In the genomic region with DNA sequence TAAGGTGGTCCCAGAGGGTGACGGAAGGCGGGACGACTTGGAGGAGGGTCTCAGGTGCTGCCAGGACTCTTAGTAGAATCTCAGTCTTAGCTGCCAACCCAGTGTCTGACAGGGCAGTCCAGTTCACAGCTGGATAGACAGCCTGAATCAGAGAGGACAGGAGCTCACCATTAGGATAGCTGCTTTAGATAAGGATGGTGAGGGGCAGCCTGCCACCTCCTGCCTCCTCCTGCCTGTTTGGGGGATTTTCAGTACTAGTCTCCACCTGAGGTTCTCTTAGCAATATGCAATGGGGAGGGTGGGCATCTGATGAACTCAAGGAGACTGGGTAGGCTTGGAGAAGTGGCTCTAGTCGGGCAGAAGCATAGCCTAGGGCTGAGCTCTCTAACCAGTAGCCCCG, we compare ENCODE assay signal across 9 mouse cellular contexts. TPM values are rescaled to one million over a fixed set of nuclear protein-coding genes. Genes with fewer than 3 reads are reported as not detected.
DNase-seq lines count a peak whose midpoint lies in the region; ATAC-seq and TF ChIP-seq lines count a peak whose summit lies in the region.
"Had no signal": no experiment of that assay in that cellular context is flagged by ENCODE, and none has a peak within 500 bp of the region (broad histone marks: within the 10 kb centered on the region; RNA-seq: fewer than 3 reads in every experiment).

No protein-coding gene starts in this region.

- H3K4me2 ChIP-seq in heart, embryonic 16.5 days (ENCODE audit: low read depth, low read length) = peak overlapping the region; percentile 70
- peak overlapping the region; percentile 63 for H3K4me2 ChIP-seq in hindbrain, embryonic 12.5 days (replicated peaks)
- peak overlapping the region; percentile 76 for H3K4me2 ChIP-seq in midbrain, embryonic 13.5 days (replicated peaks)

- ATAC-seq in heart, embryonic 16.5 days (replicated peaks; ENCODE audit: extremely low read depth, insufficient read depth, low FRiP score) = no peak
- ATAC-seq in hindbrain, embryonic 12.5 days (ENCODE audit: low FRiP score) = no peak
- ATAC-seq in midbrain, embryonic 13.5 days = peak; percentile 2; the same call in 1 of the 2 replicates

- intact Hi-C loops in heart, postnatal 10 days (cut with DNase I) = no loop called here

- H3K27me3 ChIP-seq in heart, embryonic 16.5 days (ENCODE audit: control insufficient read depth, insufficient read depth, low read length) = no peaks in the 10 kb centered on the region
- peaks cover 3% of the 10 kb centered on the region; the same call in 1 of the 2 replicates for H3K27me3 ChIP-seq in hindbrain, embryonic 12.5 days
- H3K27me3 ChIP-seq in midbrain, embryonic 13.5 days = no peaks in the 10 kb centered on the region
- H3K27me3 ChIP-seq: Patski had no signal

- H3K4me3 ChIP-seq in heart, embryonic 16.5 days (ENCODE audit: low read length) = peak overlapping the region; percentile 89
- peak overlapping the region; percentile 62 for H3K4me3 ChIP-seq in bone marrow macrophage, adult 2 months (ENCODE audit: insufficient read depth, low read length)
- H3K4me3 ChIP-seq in hindbrain, embryonic 12.5 days = peak overlapping the region; percentile 81
- H3K4me3 ChIP-seq in midbrain, embryonic 13.5 days (replicated peaks) = peak overlapping the region; percentile 92

- no peak for TF ChIP-seq CTCF in bone marrow macrophage, adult 2 months (IDR thresholded peaks at IDR 0.05; ENCODE audit: low read depth, low read length)

- 52% methylated on average over 5 of the region's 5 CpGs for WGBS in heart, embryonic 16.5 days
- WGBS in hindbrain, embryonic 12.5 days = 42% methylated on average over 5 of the region's 5 CpGs
- WGBS in midbrain, embryonic 13.5 days = 46% methylated on average over 5 of the region's 5 CpGs

- H3K9me3 ChIP-seq in heart, embryonic 16.5 days (replicated peaks; ENCODE audit: control insufficient read depth, low read length) = no peaks in the 10 kb centered on the region
- H3K9me3 ChIP-seq in hindbrain, embryonic 12.5 days (replicated peaks) = no peaks in the 10 kb centered on the region
- H3K9me3 ChIP-seq in midbrain, embryonic 13.5 days = no peaks in the 10 kb centered on the region

- H3K4me1 ChIP-seq in heart, embryonic 16.5 days (ENCODE audit: control insufficient read depth, insufficient read depth, low read length) = peaks cover 34% of the 10 kb centered on the region
- peaks cover 16% of the 10 kb centered on the region for H3K4me1 ChIP-seq in bone marrow macrophage, adult 2 months (ENCODE audit: control insufficient read depth, insufficient read depth, low read length)
- H3K4me1 ChIP-seq in hindbrain, embryonic 12.5 days = peaks cover 43% of the 10 kb centered on the region
- H3K4me1 ChIP-seq in midbrain, embryonic 13.5 days (replicated peaks) = peaks cover 54% of the 10 kb centered on the region

- peak overlapping the region; percentile 97 for H3K27ac ChIP-seq in heart, embryonic 16.5 days (ENCODE audit: low read length)
- no peak overlapping the region for H3K27ac ChIP-seq in bone marrow macrophage, adult 2 months (ENCODE audit: insufficient read depth, low read depth, low read length)
- H3K27ac ChIP-seq in hindbrain, embryonic 12.5 days = no peak overlapping the region
- H3K27ac ChIP-seq in midbrain, embryonic 13.5 days = 0 out of 2 replicates have a peak overlapping the region, but pooled peaks have one; percentile 95

- no peaks in the 10 kb centered on the region for H3K36me3 ChIP-seq in heart, embryonic 16.5 days (ENCODE audit: control insufficient read depth, insufficient read depth)
- H3K36me3 ChIP-seq in hindbrain, embryonic 12.5 days = peaks cover 18% of the 10 kb centered on the region
- H3K36me3 ChIP-seq in midbrain, embryonic 13.5 days = peaks cover 26% of the 10 kb centered on the region

- no peak for TF ChIP-seq POLR2A in bone marrow macrophage, adult 2 months (IDR thresholded peaks at IDR 0.05; ENCODE audit: borderline replicate concordance, low read depth, low read length)

- no peak for DNase-seq in heart, postnatal 10 days
- no peak for DNase-seq in right cerebral cortex, postnatal 25 days
- no peak for DNase-seq in gastrocnemius, adult 8-10 months (ENCODE audit: low spot score in 2 of 2)
- no peak for DNase-seq in spleen, postnatal 36 days (ENCODE audit: low spot score in 2 of 2)

- H3K9ac ChIP-seq in heart, embryonic 16.5 days (ENCODE audit: low read length) = peak overlapping the region; percentile 98
- H3K9ac ChIP-seq in hindbrain, embryonic 12.5 days = peak overlapping the region; percentile 96
- peak overlapping the region; percentile 97 for H3K9ac ChIP-seq in midbrain, embryonic 13.5 days (replicated peaks)

RNA-seq across cellular contexts. Expression of a gene that starts 0.9 kb away (rescaled TPM):
- 164 and 169 TPM in 2 replicates for polyA plus RNA-seq in heart, embryonic 16.5 days (2015; fragmentation: Nextera tagmentation; extraction: Ambion mirVana)
- 100 to 1,000 TPM; 448 to 485 TPM for total RNA-seq in heart, postnatal 10 days (2021)
- polyA plus RNA-seq in bone marrow macrophage, adult 2 months (2012; ENCODE audit: insufficient read depth, insufficient read length, missing spikeins) = 66.4 and 67.4 TPM in 2 replicates
- 23.9 and 26.8 TPM in 2 replicates for polyA plus RNA-seq in hindbrain, embryonic 12.5 days (2016; fragmentation: Nextera tagmentation; extraction: Ambion mirVana)
- 18.5 and 21.9 TPM in 2 replicates for polyA plus RNA-seq in midbrain, embryonic 13.5 days (2015; fragmentation: Nextera tagmentation; extraction: Ambion mirVana)
- 100 to 1,000 TPM; 355 to 420 (median 382) TPM for total RNA-seq in gastrocnemius, adult 8-10 months (2022)

RNA-seq across cellular contexts. Expression of a gene that starts 1.2 kb away (rescaled TPM):
- 125 and 126 TPM in 2 replicates for polyA plus RNA-seq in heart, embryonic 16.5 days (2015; fragmentation: Nextera tagmentation; extraction: Ambion mirVana)
- 100 to 1,000 TPM; 125 to 133 TPM for total RNA-seq in heart, postnatal 10 days (2021)
- 110 TPM in 2 replicates for polyA plus RNA-seq in bone marrow macrophage, adult 2 months (2012; ENCODE audit: insufficient read depth, insufficient read length, missing spikeins)
- polyA plus RNA-seq in hindbrain, embryonic 12.5 days (2016; fragmentation: Nextera tagmentation; extraction: Ambion mirVana) = 133 and 134 TPM in 2 replicates
- 128 and 134 TPM in 2 replicates for polyA plus RNA-seq in midbrain, embryonic 13.5 days (2015; fragmentation: Nextera tagmentation; extraction: Ambion mirVana)
- total RNA-seq in gastrocnemius, adult 8-10 months (2022) = 10 to 100 TPM; 55.6 to 70.0 (median 63.9) TPM

RNA-seq across cellular contexts. Expression of a gene that starts 22.6 kb away (rescaled TPM):
- polyA plus RNA-seq in heart, embryonic 16.5 days (2015; fragmentation: Nextera tagmentation; extraction: Ambion mirVana) = 26.0 and 29.3 TPM in 2 replicates
- 10 to 100 TPM; 11.6 to 14.7 TPM for total RNA-seq in heart, postnatal 10 days (2021)
- 24.2 and 28.7 TPM in 2 replicates for polyA plus RNA-seq in bone marrow macrophage, adult 2 months (2012; ENCODE audit: insufficient read depth, insufficient read length, missing spikeins)
- 46.9 and 50.2 TPM in 2 replicates for polyA plus RNA-seq in hindbrain, embryonic 12.5 days (2016; fragmentation: Nextera tagmentation; extraction: Ambion mirVana)
- polyA plus RNA-seq in midbrain, embryonic 13.5 days (2015; fragmentation: Nextera tagmentation; extraction: Ambion mirVana) = 54.7 and 56.6 TPM in 2 replicates
- 1 to 10 TPM; 3.9 to 4.5 (median 4.1) TPM for total RNA-seq in gastrocnemius, adult 8-10 months (2022)

RNA-seq across cellular contexts. Expression of a gene that starts 50.6 kb away (rescaled TPM):
- polyA plus RNA-seq in heart, embryonic 16.5 days (2015; fragmentation: Nextera tagmentation; extraction: Ambion mirVana) = 38.7 and 43.5 TPM in 2 replicates
- total RNA-seq in heart, postnatal 10 days (2021) = 10 to 100 TPM; 70.5 to 78.0 TPM
- polyA plus RNA-seq in bone marrow macrophage, adult 2 months (2012; ENCODE audit: insufficient read depth, insufficient read length, missing spikeins) = 3.4 and 6.9 TPM in 2 replicates
- 29.3 and 30.7 TPM in 2 replicates for polyA plus RNA-seq in hindbrain, embryonic 12.5 days (2016; fragmentation: Nextera tagmentation; extraction: Ambion mirVana)
- polyA plus RNA-seq in midbrain, embryonic 13.5 days (2015; fragmentation: Nextera tagmentation; extraction: Ambion mirVana) = 29.4 and 30.2 TPM in 2 replicates
- total RNA-seq in gastrocnemius, adult 8-10 months (2022) = 10 to 100 TPM; 13.2 to 29.8 (median 17.4) TPM

RNA-seq across cellular contexts. Expression of a gene that starts 55.5 kb away (rescaled TPM):
- 135 and 136 TPM in 2 replicates for polyA plus RNA-seq in heart, embryonic 16.5 days (2015; fragmentation: Nextera tagmentation; extraction: Ambion mirVana)
- 10 to 100 TPM; 62.0 to 69.5 TPM for total RNA-seq in heart, postnatal 10 days (2021)
- polyA plus RNA-seq in bone marrow macrophage, adult 2 months (2012; ENCODE audit: insufficient read depth, insufficient read length, missing spikeins) = 40.8 and 45.1 TPM in 2 replicates
- polyA plus RNA-seq in hindbrain, embryonic 12.5 days (2016; fragmentation: Nextera tagmentation; extraction: Ambion mirVana) = 113 and 116 TPM in 2 replicates
- polyA plus RNA-seq in midbrain, embryonic 13.5 days (2015; fragmentation: Nextera tagmentation; extraction: Ambion mirVana) = 147 and 158 TPM in 2 replicates
- 10 to 100 TPM; 15.3 to 18.5 (median 16.8) TPM for total RNA-seq in gastrocnemius, adult 8-10 months (2022)

Comparison
In these comparisons a context has a peak if more than half of its experiments do, and no peak if none do; other contexts are left out.
1. H3K27ac ChIP-seq: peak in heart, embryonic 16.5 days (single experiment) and midbrain, embryonic 13.5 days (single experiment); none in bone marrow macrophage, adult 2 months (single experiment) and hindbrain, embryonic 12.5 days (single experiment).
2. Peak in every context shown above with its lines, with median percentiles within 50 percentile points of each other: H3K4me2 ChIP-seq, H3K4me3 ChIP-seq and H3K9ac ChIP-seq.